Mouse (Mus musculus) spleen, postnatal 14 days (tissue): ENCODE measurements around the gene Ywhag.

Source experiments
- DNase-seq, 2 experiments: peaks; one replicate each; pipeline ENCODE4 v3.0.0; 2021 to 2022; ENCODE audit warnings: low spot score in 2 of 2

Ywhag gene

GRCm38 (mm10) chr5:135913201-135913600 is 21.2 kb downstream of the Ywhag start:
- no peak for DNase-seq

DNA sequence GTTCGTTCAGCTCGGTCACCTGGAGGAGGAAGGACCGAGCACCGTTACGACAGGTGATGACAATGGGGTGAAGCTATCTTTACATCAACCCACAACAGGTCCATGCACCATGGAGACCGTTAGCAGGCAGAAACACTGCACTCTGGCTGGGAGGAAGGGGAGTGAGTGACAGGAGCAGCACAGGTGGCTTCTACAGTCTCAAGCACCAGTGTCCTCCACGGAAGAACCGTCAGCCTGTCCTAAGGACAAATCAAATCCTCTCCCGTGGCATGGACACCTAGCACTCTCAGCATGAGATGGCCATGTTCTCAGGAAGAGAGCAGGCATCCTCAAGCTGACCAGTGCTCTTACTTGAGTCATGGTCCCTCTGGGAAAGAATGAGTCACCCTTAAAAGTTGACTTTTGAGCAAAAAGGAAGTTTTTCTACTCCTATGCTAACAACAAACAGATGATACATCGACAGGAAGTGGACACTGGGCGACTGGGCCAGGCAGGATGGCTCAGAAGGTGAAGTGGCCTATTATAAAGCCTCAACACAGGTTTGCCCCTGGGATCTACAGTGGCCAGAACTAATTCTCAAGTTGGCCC is 22.7 kb downstream of the Ywhag start:
- DNase-seq = no peak

DNA sequence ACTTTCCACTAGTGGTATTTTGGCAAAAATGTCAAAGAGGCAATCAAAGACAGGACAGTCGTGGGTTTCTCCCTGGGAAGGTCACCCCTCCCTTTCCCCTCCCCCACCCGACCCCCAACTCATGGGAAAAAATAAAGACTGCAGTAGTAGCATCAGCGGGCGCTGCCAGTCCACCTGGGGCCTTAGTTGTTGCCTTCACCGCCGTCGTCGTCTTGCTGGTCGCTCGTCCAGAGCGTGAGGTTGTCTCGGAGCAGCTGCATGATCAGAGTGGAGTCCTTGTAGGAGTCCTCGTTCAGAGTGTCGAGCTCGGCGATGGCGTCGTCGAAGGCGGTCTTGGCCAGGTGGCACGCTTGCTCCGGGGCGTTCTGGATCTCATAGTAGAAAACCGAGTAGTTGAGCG is 23.6 kb downstream of the Ywhag start:
- DNase-seq = no peak

- DNase-seq = no peak
Observed at GRCm38 (mm10) chr5:135909646-135910045, 24.8 kb downstream of the Ywhag start.

GRCm38 (mm10) chr5:135908989-135909388 is 25.4 kb downstream of the Ywhag start:
- no peak for DNase-seq

DNA sequence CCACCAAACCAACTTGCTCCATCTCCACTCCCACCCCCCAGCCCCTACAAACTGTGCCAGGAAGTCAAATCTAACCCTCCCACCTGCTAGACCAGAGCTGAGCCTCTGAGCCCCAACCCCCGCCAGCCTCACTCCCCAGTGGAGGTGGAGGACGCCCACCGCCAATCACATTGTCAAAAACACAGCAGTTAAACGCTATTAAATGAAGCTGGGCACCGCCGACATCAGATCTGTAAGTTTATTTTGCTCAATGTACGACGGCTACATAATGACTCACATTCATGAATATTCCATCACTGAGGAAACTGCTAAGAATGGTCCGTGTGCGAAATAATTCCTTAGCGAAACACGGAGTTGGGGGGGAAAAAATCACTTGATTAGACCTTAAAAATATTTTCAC is 26.2 kb downstream of the Ywhag start:
- no peak for DNase-seq

- DNase-seq = no peak
Observed at GRCm38 (mm10) chr5:135907256-135907655, 27.2 kb downstream of the Ywhag start.

DNA sequence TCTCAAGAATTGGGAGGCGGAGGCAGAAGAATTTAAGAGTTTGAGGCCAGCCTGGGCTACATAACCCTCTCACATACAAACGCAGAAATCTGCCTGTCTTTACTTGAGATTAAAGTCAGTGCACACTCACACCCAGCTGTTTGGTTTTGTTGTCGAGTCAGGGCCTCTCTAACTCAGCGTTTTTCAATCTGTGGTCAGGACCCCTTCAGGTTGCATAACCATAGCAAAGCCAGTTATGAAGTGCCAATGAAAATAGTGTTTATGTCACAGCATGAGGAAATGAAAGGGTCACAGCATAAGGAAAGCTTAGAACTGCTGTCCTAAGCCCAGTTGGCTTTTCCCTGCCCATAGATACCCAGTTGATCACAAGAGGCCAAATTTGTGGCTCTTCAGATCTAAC is 27.6 kb downstream of the Ywhag start:
- no peak for DNase-seq

DNA sequence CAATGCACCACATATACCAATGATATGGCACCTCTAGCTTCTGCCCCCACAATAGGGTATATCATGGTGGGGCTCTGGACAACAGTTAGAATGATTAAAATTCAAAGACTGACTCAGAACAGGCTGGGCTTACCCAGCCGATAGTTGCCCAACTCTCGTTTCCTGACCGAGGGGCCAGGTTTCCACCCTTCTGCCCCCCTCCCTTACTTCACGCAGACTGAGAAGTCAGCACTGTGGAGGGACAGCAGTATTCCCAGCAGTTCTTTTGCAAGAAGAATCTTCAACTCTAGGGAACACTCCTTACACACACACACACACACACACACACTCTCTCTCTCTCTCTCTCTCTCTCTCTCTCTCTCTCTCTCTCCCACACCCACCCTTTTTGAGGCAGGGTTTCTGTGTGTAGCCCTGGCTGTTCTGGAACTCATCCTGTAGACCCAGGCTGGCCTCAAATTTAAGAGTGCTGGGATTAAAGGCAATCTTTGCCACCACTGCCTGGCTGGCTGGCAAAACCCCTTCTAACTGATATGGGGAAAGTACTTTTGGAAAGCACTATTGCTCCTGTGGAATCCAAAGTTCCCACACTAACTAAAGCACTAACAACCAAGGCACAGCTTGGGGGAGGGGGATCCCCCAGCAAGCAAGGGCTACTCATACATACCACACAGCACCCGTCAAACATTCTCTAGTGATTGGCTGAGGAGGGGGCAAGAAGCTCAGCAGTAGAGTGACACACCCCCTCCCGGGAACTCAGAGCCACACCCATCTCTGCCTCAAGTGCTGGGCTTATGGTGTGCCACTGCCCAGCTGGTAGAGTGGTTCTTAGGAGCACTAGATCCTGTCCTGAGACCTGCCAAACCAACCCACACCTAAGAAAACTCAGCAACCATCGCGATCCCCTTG is 28.8 kb downstream of the Ywhag start:
- DNase-seq = no peak

- no peak for DNase-seq
Observed at GRCm38 (mm10) chr5:135904259-135904658, 30.2 kb downstream of the Ywhag start.

GRCm38 (mm10) chr5:135903551-135904151 is 30.8 kb downstream of the Ywhag start:
- DNase-seq = peak; percentile 49 to 68

DNA sequence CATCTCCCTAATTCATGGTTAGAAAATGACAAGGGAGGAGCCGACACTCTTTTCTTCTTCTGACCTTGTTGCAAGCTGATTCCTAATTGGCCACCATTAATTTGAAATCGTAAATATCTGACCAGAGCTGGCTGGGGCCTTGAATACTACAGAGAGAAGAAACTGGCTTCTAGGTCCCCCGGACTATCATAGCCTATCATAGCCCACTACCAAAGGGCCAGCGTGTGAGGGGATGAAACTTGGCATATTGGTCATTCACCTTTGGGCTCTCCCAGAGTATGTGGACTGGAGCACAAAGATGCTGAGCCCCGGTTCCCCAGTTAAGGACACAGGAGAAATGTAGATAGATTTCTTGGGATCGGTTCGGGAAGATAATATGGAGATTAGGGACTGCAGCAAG is 31.4 kb downstream of the Ywhag start:
- no peak for DNase-seq

DNA sequence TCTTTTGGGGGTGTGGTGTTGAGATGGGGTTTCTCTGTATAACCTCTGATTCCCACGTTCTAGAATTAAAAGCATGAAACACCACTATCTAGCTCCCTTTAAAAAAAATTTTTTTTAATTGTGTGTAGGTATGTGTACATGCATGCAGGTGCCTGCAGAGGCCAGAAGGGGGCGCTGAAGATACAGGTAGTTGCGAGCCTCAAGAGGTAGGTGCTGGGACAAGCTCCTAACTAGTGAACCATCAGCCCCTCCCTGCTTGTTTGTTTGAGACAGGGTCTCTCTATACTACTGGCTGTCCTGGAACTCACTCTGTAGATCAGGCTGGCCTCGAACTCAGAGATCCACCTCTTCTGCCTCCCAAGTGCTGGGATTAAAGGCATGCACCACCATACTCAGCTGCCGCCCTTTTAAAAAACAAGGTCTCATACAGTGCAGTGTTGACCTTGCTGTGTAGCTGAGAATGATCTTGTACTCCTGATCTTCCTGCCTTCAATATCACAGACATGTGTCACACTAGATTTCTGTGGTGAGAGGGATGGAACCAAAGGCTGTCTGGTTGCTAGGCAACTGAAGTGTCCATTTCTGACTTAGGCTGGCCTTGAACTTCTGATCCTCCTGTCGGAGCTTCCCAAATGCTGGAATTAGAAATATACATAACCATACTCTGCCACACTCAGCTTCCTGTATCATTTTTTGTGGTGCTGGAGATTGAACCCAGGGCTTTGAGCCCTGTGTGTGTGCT is 32.9 kb downstream of the Ywhag start:
- peak in 1 of 2 experiments; percentile 24 for DNase-seq

DNA sequence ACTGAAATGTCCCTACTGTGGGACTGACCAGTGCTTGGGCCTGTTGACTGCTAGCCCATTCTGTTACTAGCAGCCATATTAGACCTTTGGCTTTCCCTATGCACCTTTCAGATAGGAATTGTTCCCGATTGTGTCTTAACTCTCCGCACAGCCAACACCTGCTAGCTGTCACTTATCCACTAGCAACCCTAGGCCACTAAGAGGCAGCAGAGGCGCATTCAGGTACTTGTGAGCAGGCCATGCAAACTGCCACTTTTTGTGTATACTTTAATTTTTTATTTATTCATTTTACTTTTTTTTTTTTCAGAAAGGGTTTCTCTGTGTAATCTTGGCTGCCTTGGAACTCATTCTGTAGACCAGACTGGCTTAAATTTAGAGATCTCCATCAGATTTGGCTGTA is 33.7 kb downstream of the Ywhag start:
- no peak for DNase-seq

DNA sequence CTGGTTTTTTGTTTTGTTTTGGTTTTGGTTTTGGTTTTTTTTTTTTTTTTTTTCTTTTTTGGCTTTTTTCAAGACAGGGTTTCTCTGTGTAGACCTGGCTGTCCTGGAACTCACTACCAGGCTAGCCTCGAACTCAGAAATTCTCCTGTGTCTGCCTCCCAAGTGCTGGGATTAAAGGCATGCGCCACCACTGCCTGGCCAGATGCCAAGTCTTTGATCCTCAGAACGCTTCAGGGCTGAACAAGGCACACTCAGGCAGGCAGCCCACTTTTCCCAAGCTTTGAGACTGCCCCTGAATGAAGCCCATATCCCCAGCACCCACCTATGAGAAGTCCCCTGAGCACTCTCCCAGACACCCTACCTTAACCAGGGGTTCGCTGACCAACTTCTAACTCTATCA is 34.6 kb downstream of the Ywhag start:
- DNase-seq = no peak

- no peak for DNase-seq
Observed at GRCm38 (mm10) chr5:135898995-135899394, 35.4 kb downstream of the Ywhag start.

GRCm38 (mm10) chr5:135898028-135898427 is 36.4 kb downstream of the Ywhag start:
- DNase-seq = peak in 1 of 2 experiments; percentile 43

GRCm38 (mm10) chr5:135894958-135895357 is 39.5 kb downstream of the Ywhag start:
- DNase-seq = no peak

- no peak for DNase-seq
Observed at GRCm38 (mm10) chr5:135892589-135893351, 41.6 kb downstream of the Ywhag start.

GRCm38 (mm10) chr5:135890920-135891319 is 43.5 kb downstream of the Ywhag start:
- DNase-seq = no peak

GRCm38 (mm10) chr5:135890323-135890722 is 44.1 kb downstream of the Ywhag start:
- no peak for DNase-seq
